Comparison of ENCODE assay signal across 19 mouse cellular contexts in the genomic region with DNA sequence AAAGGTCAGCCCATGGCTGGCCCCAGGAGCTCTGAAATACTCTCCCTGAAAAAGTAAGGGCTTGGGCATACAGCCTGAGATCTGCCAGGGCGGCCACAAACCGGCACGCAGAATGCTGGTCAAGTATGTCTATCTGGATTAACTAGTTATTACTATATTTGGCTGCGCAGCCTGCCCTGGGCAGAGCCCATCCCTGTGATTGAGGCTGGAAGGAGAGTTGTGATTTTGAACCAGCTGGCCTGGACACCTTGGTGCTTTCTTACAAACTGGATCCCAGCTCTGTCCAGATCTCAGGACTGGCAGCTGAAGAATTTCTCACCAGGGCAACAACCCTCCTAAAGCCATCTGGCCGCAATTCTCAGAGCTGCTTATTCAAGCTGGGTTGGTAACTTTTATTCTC. TPM values are rescaled to one million over a fixed set of nuclear protein-coding genes. Genes with fewer than 3 reads are reported as not detected.
DNase-seq lines count a peak whose midpoint lies in the region; ATAC-seq and TF ChIP-seq lines count a peak whose summit lies in the region.
"Had no signal": no experiment of that assay in that cellular context is flagged by ENCODE, and none has a peak within 500 bp of the region (broad histone marks: within the 10 kb centered on the region; RNA-seq: fewer than 3 reads in every experiment).

No protein-coding gene starts in this region.

- peaks cover 9% of the 10 kb centered on the region for H3K4me1 ChIP-seq in forebrain, embryonic 16.5 days (replicated peaks; ENCODE audit: control insufficient read depth, insufficient read depth, low read length)
- no peaks in the 10 kb centered on the region for H3K4me1 ChIP-seq in forebrain, embryonic 11.5 days (replicated peaks; ENCODE audit: control insufficient read depth, insufficient read depth, low read length)
- H3K4me1 ChIP-seq in kidney, postnatal 0 days (replicated peaks; ENCODE audit: insufficient read depth, low read length): peaks cover 5% of the 10 kb centered on the region; the same call in 1 of the 2 replicates
- H3K4me1 ChIP-seq in kidney, embryonic 14.5 days (ENCODE audit: control insufficient read depth, insufficient read depth, low read length): 0 out of 2 replicates have a peak, but pooled peaks cover 6% of the 10 kb centered on the region

- H3K27ac ChIP-seq in forebrain, embryonic 16.5 days (ENCODE audit: low read length): no peak overlapping the region
- H3K27ac ChIP-seq in forebrain, embryonic 11.5 days (ENCODE audit: low read depth, low read length): no peak overlapping the region
- no peak overlapping the region for H3K27ac ChIP-seq in kidney, postnatal 0 days
- H3K27ac ChIP-seq in kidney, embryonic 14.5 days (ENCODE audit: low read depth, low read length): no peak overlapping the region
- H3K27ac ChIP-seq: hindbrain, embryonic 15.5 days had no signal

- no peak for TF ChIP-seq CTCF in kidney, postnatal 0 days (IDR thresholded peaks at IDR 0.05; ENCODE audit: low read depth)

- H3K27me3 ChIP-seq in forebrain, embryonic 16.5 days (replicated peaks; ENCODE audit: control insufficient read depth, insufficient read depth, low read length): no peaks in the 10 kb centered on the region
- no peaks in the 10 kb centered on the region for H3K27me3 ChIP-seq in forebrain, embryonic 11.5 days (ENCODE audit: control insufficient read depth, insufficient read depth, low read length)
- no peaks in the 10 kb centered on the region for H3K27me3 ChIP-seq in kidney, postnatal 0 days (ENCODE audit: insufficient read depth, low read length)
- no peaks in the 10 kb centered on the region for H3K27me3 ChIP-seq in kidney, embryonic 14.5 days (ENCODE audit: control insufficient read depth, insufficient read depth, low read length)
- H3K27me3 ChIP-seq: hindbrain, embryonic 15.5 days had no signal

- no peak overlapping the region for H3K9ac ChIP-seq in forebrain, embryonic 16.5 days (replicated peaks; ENCODE audit: low read depth, low read length)
- H3K9ac ChIP-seq in forebrain, embryonic 11.5 days (ENCODE audit: low read length): no peak overlapping the region
- H3K9ac ChIP-seq in kidney, postnatal 0 days (ENCODE audit: low read depth, low read length): peak overlapping the region; percentile 1; the same call in 1 of the 2 replicates
- no peak overlapping the region for H3K9ac ChIP-seq in kidney, embryonic 14.5 days (ENCODE audit: low read depth, low read length)
- H3K9ac ChIP-seq: hindbrain, embryonic 15.5 days had no signal

- H3K4me3 ChIP-seq in forebrain, embryonic 16.5 days (replicated peaks; ENCODE audit: low read length): no peak overlapping the region
- H3K4me3 ChIP-seq in forebrain, embryonic 11.5 days (ENCODE audit: low read depth, low read length): no peak overlapping the region
- no peak overlapping the region for H3K4me3 ChIP-seq in kidney, postnatal 0 days (replicated peaks; ENCODE audit: low read depth, low read length)
- no peak overlapping the region for H3K4me3 ChIP-seq in kidney, embryonic 14.5 days (ENCODE audit: low read length)
- H3K4me3 ChIP-seq: hindbrain, embryonic 15.5 days had no signal

- DNase-seq in forebrain, embryonic 11.5 days (ENCODE audit: low spot score): no peak
- DNase-seq in kidney, postnatal 0 days (ENCODE audit: low spot score): no peak
- DNase-seq in gastrocnemius, postnatal 10 days: peak; percentile 48
- peak; percentile 72 for DNase-seq in skeletal muscle tissue, adult 2 months (ENCODE audit: low read depth, low spot score)
- DNase-seq in T-cell, adult 2 months (ENCODE audit: low spot score): no peak
- DNase-seq: adrenal gland, postnatal 25 days; embryo, embryonic 11 days; kidney, adult 8-10 months; liver; lung, adult 2 months; spleen, adult 18-20 months had no signal

- no peaks in the 10 kb centered on the region for H3K9me3 ChIP-seq in forebrain, embryonic 16.5 days (ENCODE audit: control insufficient read depth, low read length)
- H3K9me3 ChIP-seq in forebrain, embryonic 11.5 days (ENCODE audit: control insufficient read depth, low read length): no peaks in the 10 kb centered on the region
- H3K9me3 ChIP-seq in kidney, postnatal 0 days (replicated peaks; ENCODE audit: low read length): no peaks in the 10 kb centered on the region
- H3K9me3 ChIP-seq in kidney, embryonic 14.5 days (ENCODE audit: control insufficient read depth, low read length): no peaks in the 10 kb centered on the region
- H3K9me3 ChIP-seq: hindbrain, embryonic 15.5 days had no signal

- H3K36me3 ChIP-seq in forebrain, embryonic 16.5 days (ENCODE audit: control insufficient read depth, insufficient read depth): no peaks in the 10 kb centered on the region
- H3K36me3 ChIP-seq in forebrain, embryonic 11.5 days (ENCODE audit: control insufficient read depth, insufficient read depth, low read length): no peaks in the 10 kb centered on the region
- no peaks in the 10 kb centered on the region for H3K36me3 ChIP-seq in kidney, postnatal 0 days (ENCODE audit: insufficient read depth, low read length)
- no peaks in the 10 kb centered on the region for H3K36me3 ChIP-seq in kidney, embryonic 14.5 days (ENCODE audit: control insufficient read depth, insufficient read depth, low read length)
- H3K36me3 ChIP-seq: hindbrain, embryonic 15.5 days had no signal

- WGBS in forebrain, embryonic 16.5 days: 79% methylated on average over 5 of the region's 5 CpGs
- 93% methylated on average over 5 of the region's 5 CpGs for WGBS in forebrain, embryonic 11.5 days
- WGBS in kidney, postnatal 0 days: 84% methylated on average over 5 of the region's 5 CpGs
- WGBS in kidney, embryonic 14.5 days: 83% methylated on average over 5 of the region's 5 CpGs

- peak; percentile 19; the same call in 1 of the 2 replicates for ATAC-seq in forebrain, embryonic 16.5 days
- no peak for ATAC-seq in forebrain, embryonic 11.5 days (replicated peaks; ENCODE audit: low FRiP score)
- no peak for ATAC-seq in kidney, postnatal 0 days (replicated peaks; ENCODE audit: low FRiP score, low read depth)
- no peak for ATAC-seq in kidney, embryonic 14.5 days (ENCODE audit: low FRiP score, low TSS enrichment)

- H3K4me2 ChIP-seq in forebrain, embryonic 16.5 days (ENCODE audit: low read length): no peak overlapping the region
- no peak overlapping the region for H3K4me2 ChIP-seq in forebrain, embryonic 11.5 days (ENCODE audit: low read depth, low read length, severe bottlenecking)
- no peak overlapping the region for H3K4me2 ChIP-seq in kidney, postnatal 0 days (ENCODE audit: low read length)
- H3K4me2 ChIP-seq in kidney, embryonic 14.5 days (replicated peaks; ENCODE audit: low read depth, low read length): no peak overlapping the region
- H3K4me2 ChIP-seq: hindbrain, embryonic 15.5 days had no signal

RNA-seq across cellular contexts. Expression of a gene that starts 14.3 kb away (rescaled TPM):
- 66.2 and 66.9 TPM in 2 replicates for polyA plus RNA-seq in forebrain, embryonic 16.5 days (2015; fragmentation: Nextera tagmentation; extraction: Ambion mirVana)
- polyA plus RNA-seq in forebrain, embryonic 11.5 days (2014; fragmentation: Nextera tagmentation; extraction: Ambion mirVana): 41.7 and 53.2 TPM in 2 replicates
- polyA plus RNA-seq in kidney, postnatal 0 days (2015; fragmentation: Nextera tagmentation; extraction: Ambion mirVana): 41.9 and 44.0 TPM in 2 replicates
- polyA plus RNA-seq in kidney, embryonic 14.5 days (2014; fragmentation: Nextera tagmentation; extraction: Ambion mirVana): 47.9 and 49.1 TPM in 2 replicates
- 10 to 100 TPM; 13.6 to 21.8 TPM for total RNA-seq in gastrocnemius, postnatal 10 days (2021)

RNA-seq across cellular contexts. Expression of a gene that starts 14.5 kb away (rescaled TPM):
- 21.3 and 24.6 TPM in 2 replicates for polyA plus RNA-seq in forebrain, embryonic 16.5 days (2015; fragmentation: Nextera tagmentation; extraction: Ambion mirVana)
- polyA plus RNA-seq in forebrain, embryonic 11.5 days (2014; fragmentation: Nextera tagmentation; extraction: Ambion mirVana): 26.6 and 27.1 TPM in 2 replicates
- 15.1 and 16.8 TPM in 2 replicates for polyA plus RNA-seq in kidney, postnatal 0 days (2015; fragmentation: Nextera tagmentation; extraction: Ambion mirVana)
- 21.4 and 24.5 TPM in 2 replicates for polyA plus RNA-seq in kidney, embryonic 14.5 days (2014; fragmentation: Nextera tagmentation; extraction: Ambion mirVana)
- 10 to 100 TPM; 11.8 to 11.9 TPM for total RNA-seq in gastrocnemius, postnatal 10 days (2021)

RNA-seq across cellular contexts. Expression of a gene that starts 19.8 kb away (rescaled TPM):
- 1.1 and 1.3 TPM in 2 replicates for polyA plus RNA-seq in forebrain, embryonic 16.5 days (2015; fragmentation: Nextera tagmentation; extraction: Ambion mirVana)
- polyA plus RNA-seq in forebrain, embryonic 11.5 days (2014; fragmentation: Nextera tagmentation; extraction: Ambion mirVana): 0.28 and 0.29 TPM in 2 replicates
- 0.27 and 0.33 TPM in 2 replicates for polyA plus RNA-seq in kidney, postnatal 0 days (2015; fragmentation: Nextera tagmentation; extraction: Ambion mirVana)
- polyA plus RNA-seq in kidney, embryonic 14.5 days (2014; fragmentation: Nextera tagmentation; extraction: Ambion mirVana): 0.31 and 0.43 TPM in 2 replicates
- under 1 TPM in 1 of 2 experiments, not detected in 1; 0.16 TPM for total RNA-seq in gastrocnemius, postnatal 10 days (2021)
- total RNA-seq: layer of hippocampus, adult 18-20 months; megakaryocyte progenitor cell, adult 5-6 weeks had no signal

RNA-seq across cellular contexts. Expression of a gene that starts 26.6 kb away (rescaled TPM):
- polyA plus RNA-seq in forebrain, embryonic 16.5 days (2015; fragmentation: Nextera tagmentation; extraction: Ambion mirVana): 0.47 and 0.55 TPM in 2 replicates
- 2.7 and 4.1 TPM in 2 replicates for polyA plus RNA-seq in forebrain, embryonic 11.5 days (2014; fragmentation: Nextera tagmentation; extraction: Ambion mirVana)
- polyA plus RNA-seq in kidney, postnatal 0 days (2015; fragmentation: Nextera tagmentation; extraction: Ambion mirVana): 33.9 and 35.0 TPM in 2 replicates
- polyA plus RNA-seq in kidney, embryonic 14.5 days (2014; fragmentation: Nextera tagmentation; extraction: Ambion mirVana): 35.5 and 41.7 TPM in 2 replicates
- total RNA-seq in gastrocnemius, postnatal 10 days (2021): under 1 TPM in 1 of 2 experiments, not detected in 1; 0.72 TPM
- total RNA-seq: left cerebral cortex, adult 8-10 months had no signal

RNA-seq across cellular contexts. Expression of a gene that starts 35.6 kb away (rescaled TPM):
- not detected in 2 replicates for polyA plus RNA-seq in forebrain, embryonic 16.5 days (2015; fragmentation: Nextera tagmentation; extraction: Ambion mirVana)
- not detected in 2 replicates for polyA plus RNA-seq in forebrain, embryonic 11.5 days (2014; fragmentation: Nextera tagmentation; extraction: Ambion mirVana)
- 1.0 and 1.5 TPM in 2 replicates for polyA plus RNA-seq in kidney, postnatal 0 days (2015; fragmentation: Nextera tagmentation; extraction: Ambion mirVana)
- 0.28 and 0.94 TPM in 2 replicates for polyA plus RNA-seq in kidney, embryonic 14.5 days (2014; fragmentation: Nextera tagmentation; extraction: Ambion mirVana)
- total RNA-seq in gastrocnemius, postnatal 10 days (2021): not detected
- total RNA-seq: adrenal gland, postnatal 25 days; layer of hippocampus, adult 18-20 months; left cerebral cortex, adult 8-10 months; megakaryocyte progenitor cell, adult 5-6 weeks; midbrain, postnatal 0 days had no signal
- polyA plus RNA-seq: hindbrain, embryonic 15.5 days; midbrain, postnatal 0 days; neural tube, embryonic 14.5 days had no signal

Comparison
In these comparisons a context has a peak if more than half of its experiments do, and no peak if none do; other contexts are left out.
1. DNase-seq: peak in gastrocnemius, postnatal 10 days (single experiment) and skeletal muscle tissue, adult 2 months (single experiment); none in forebrain, embryonic 11.5 days (single experiment), kidney, postnatal 0 days (single experiment) and T-cell, adult 2 months (single experiment).